Mouse (Mus musculus) cerebellum, adult 11 months (tissue): ENCODE data around the gene Iqcb1.
"Not testable (repeated sequence)": the region's sequence is repeated elsewhere in the genome, so short reads cannot be mapped to it uniquely, and the experiment has no call there.

Experiments
- DNase-seq: peaks from one replicate; pipeline ENCODE4 v3.0.0; 2022

The Iqcb1 gene

DNA sequence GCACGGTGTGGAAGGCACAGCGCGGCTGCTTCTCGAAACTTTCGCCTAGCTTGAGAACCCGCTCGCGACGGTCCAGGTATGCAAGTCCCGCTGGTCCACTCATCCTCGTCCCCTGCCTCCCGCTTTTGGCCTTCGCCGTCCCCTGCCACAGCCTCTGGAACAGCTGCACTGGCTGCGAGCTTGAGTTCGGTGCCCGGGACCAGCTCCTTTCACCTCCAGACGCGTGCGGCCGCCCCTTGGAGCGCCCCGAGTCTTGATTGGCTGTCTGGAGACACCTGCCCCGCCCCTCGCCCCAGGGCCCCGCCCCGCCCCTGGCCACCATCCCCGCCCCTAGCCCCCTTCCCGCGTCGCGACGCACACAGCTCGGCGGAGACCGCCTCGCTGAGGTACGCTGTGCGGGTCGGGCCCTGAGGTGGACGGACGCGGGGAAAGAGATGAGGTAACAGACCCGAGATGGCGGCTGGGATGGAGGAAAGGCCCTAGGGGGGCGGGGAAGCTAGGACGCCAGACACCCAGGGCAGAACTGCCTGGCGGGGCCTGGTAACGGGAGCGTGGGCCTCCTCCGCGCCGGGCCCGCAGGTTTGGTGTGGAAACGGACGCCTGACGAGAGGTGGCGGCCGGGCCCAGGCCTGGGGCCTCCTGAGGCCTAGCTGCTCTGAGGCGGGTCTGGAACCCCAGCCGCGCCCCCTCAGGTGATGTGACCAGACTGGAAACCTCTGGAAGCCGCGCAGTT, at the start of gene Iqcb1:
Iqcb1 (plus strand) TSS at position 332 of the 733 bp plus-strand sequence.
- DNase-seq, result peak; percentile 78

DNA sequence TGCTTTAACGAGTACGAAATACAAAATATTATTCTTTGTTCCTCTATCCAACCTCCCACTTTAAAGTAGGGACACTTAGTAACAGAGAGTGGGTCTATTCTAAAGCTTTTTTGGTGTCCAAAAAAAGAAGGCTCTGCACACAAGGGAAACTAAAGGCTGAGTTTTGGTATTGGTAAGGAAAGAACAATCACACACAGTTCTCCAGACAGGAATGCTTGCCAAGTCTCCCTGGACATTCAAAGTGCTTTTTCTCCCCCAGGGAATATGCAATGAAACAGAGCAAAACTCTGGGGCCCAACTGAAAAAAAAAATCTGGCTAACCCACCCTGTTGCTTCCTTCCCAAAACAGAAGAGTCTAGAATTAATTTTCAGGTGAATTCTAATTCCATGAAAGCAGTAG, 44.0 kb upstream of the Iqcb1 start:
- no peak for DNase-seq

DNA sequence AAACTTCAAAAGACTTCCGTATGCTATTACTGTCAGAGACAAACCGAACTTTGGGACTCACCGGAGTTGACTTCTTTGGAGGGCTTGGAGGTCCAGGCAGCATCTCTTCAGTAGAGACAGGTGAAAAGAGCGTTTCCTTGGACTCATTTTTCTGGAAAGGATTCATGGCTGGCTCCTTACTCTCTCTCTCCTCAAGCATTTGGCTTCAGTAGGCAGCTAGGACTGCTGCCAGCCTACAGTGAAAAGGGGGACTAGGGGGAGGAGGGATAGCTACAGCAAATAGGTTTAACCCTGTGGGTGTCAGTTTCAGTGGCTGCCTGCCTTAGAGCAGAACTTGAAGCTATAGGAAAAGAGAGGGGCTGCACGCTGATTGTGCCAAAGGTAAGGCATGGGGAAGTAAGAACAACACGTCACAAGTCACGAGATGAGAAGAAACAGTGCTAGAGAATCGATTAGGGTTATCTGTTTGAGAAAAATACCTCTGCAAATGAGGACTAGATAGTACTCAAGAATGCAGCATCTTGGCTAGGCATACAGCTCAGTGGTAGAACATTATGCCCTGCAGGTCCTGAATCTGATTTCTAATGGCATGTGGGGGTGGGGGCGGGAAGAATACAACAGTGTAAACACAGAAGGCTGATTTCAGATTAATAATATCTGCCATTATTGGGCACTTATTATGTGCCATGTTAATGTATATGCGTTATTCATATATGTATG, 43.4 kb upstream of the Iqcb1 start, which contains the start of gene Slc15a2:
Slc15a2 (minus strand) TSS at position 369 of the 720 bp plus-strand sequence.
- DNase-seq, result no peak

DNA sequence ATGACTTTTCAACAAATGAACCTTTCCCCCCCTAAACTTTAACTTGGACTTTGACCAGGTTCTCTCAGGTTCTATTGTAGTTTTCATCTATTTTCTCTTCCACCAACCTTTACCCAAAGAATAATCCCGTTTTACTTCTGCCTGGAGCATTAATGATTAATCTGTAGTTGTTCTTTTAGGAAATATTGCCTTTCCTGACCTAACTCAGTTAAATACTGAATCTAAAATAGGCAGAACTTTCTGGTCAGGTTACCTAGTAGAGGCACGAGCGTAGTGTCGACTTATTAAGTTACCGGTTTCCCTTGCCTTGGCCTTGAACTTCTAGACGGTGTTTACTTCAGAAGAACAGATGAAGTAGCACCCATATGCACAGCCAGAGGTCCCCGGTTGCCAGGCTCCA, 41.7 kb upstream of the Iqcb1 start:
- no peak for DNase-seq

DNA sequence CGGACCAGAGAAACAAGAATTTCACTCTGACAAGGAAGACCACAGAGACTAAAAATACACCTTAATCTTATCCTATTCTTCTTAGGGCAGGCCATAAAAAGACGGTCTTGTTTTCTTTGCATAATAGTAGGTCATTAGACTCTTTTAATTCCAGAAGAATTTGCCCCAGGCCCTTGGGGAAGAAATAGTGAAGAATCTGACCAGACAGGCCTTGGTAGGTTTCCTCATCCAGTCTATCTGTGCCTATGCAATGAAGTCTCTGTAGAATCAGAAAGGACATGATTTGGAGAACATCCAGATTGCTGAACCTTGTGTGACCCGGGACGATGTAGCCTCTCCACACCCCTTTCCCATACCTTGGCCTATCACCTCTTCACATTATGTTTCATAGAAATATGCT, 38.0 kb upstream of the Iqcb1 start:
- DNase-seq, result no peak

DNA sequence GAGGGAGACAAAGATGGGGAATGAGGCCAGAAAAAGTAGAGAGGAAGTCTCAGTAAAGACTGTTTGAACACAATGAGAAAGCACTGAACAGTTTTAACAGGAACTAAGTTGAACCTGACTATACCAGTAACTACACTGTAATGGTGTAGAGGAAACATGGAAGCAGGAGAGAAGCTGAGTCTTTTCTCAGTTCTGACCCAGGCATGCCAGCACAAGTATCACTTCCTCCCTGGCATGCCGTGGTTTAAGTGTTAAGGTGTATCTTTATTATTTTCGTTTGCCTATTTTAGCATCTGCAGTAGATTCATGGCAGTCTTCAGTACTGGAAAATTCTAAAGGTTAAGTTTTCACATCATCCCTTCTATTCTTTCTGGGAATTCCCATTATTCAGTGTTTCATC, 33.2 kb upstream of the Iqcb1 start:
- DNase-seq, result no peak

DNA sequence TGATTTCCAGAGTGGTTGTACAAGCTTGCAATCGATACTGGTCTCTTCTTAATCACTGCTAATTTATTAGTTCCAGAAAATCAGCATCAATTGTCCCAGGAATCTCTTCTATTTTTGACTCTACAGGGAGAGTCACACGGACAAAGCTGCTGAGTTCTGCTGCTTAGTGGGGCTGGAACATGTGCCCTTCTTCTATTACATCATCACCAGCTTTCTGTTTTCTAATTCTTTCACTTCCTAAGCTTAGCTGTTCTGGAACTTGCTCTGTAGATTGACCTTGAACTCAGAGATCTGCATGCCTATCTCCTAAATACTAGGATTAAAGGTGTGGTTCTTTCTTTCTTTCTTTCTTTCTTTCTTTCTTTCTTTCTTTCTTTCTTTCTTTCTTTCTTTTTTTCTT, 29.9 kb upstream of the Iqcb1 start:
- no peak for DNase-seq

DNA sequence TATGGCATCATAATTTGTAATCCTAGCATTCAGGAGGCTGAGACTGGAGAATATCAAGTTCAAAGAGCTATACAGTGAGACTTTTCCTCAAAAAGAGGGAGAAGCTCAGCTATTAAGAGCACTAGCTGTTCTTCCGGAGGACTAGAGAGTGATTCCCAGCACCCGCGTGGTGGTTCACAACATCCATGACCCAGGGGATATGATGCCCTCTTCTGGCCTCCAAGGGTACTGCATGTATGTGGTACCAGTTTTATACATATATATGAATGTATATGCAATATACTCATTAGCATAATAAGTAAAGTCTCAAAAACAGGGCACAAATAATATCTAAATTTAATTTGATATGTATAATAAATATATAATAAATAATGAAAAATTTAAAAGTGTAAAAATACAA, 25.8 kb upstream of the Iqcb1 start:
- DNase-seq, result no peak

DNA sequence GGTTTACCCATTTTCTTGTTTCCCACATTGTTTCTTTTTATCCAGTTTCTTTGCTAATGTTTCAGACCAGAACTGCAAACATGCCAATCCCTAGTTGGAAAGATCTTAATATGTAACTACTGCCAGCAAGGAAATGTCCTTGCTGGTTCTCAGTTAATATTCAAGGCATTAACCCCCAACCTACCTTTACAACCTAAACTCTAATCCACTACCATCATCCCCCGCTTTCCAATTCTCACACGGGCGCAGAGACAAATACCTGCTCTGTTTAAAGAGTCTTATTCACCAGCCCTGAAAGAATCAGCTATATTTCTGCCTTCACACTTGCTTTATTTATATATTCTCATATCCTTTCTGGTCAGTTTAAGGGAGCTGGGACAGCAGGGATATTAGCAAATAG, 19.6 kb upstream of the Iqcb1 start:
- no peak for DNase-seq

DNA sequence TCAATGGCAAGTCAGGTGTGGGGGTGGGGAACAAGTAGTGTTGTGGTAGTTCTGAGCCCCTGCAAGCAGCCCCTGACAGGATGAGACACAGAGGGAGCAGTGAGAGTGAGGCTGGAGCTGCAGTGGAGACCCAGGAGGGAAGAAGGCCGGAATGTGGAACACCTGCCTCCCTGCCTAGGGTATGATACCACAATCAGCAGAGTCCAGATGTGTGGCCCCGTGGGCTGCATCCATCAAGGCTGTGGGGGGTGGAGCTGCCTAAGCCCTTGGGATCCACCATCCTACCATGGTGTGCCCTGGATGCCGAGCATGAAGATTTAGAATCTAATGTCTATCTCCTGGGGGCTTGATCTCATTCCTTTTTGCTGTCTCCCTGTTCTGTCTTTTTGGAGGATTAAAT, 14.5 kb upstream of the Iqcb1 start:
- DNase-seq, result no peak

DNA sequence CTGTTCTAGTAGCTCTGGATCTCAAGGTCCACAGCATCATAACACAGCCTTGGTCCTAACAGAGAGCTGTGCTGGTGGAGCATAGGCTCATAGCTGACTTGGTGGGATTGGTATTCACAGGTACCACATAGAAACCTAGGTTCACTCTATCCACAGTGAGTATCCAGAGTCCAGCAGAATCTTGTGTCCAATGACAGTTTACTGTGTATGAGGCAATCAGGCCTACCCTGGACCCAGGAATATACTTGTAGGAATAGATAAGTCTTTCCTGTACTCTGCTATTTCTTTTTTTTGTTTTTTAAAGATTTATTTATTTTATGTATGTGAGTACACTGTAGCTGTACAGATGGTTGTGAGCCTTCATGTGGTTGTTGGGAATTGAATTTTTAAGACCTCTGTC, 11.3 kb upstream of the Iqcb1 start:
- DNase-seq, result no peak

DNA sequence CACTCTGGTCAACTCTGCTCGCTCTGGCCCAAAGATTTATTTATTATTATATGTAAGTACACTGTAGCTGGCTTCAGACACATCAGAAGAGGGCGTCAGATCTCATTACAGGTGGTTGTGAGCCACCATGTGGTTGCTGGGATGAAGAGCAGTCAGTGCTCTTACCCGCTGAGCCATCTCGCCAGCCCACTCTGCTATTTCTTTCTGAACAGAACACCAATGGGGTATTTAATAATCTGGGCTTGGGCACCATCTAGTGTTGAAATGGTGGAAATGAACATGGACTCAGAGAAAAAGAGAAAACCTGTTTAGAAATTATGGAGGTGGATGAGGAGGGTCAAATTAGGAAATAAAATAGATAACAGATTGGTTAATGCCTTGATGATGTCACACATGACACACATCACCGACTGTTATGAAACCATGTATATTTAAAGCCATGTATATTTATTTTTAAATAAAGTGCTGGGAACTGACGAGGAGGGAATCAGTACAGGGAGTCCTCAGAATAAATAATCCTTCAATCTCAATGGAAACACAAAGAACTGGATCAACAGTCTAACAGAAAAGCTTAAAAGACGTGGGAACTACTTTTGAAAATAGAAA, 10.8 kb upstream of the Iqcb1 start:
- DNase-seq, result peak; percentile 50

DNA sequence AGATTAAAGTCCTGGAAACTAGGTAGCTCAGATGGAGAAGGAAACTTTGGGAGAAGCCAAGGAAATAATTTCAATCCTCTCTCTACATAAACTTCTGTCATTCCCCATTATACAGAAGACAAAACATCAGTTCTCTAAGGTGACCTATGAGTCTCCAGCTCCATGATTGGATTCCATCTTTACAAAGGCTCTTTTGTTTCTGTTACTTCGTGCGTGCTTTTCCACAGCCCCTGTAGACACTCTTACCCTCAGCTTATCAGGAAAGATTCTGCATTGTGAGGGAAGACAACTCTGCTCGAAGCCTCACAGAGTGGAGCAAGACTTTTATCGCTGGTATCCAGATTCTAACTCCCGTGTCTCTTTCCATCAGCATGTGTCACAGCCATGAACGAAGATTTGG, 8.2 kb upstream of the Iqcb1 start:
- DNase-seq, result no peak

DNA sequence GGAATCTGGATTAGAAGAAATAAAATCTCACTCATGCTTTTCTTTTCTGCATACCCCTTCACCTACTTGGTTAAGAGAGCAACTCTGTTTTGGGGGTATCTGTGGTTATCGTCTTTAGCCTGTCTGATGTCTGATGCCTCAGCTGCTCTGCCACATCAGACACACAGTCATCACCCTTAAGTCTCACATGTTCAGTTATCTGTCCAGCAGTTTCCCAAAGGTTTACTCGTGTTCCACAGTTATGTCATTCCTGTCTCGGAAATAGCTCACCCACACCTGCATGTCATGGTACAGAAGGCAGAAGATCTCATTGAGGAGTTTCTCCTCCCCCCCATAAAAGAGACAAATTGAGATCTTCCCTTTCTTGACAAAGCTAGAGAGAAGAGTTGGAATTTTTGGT, 7.4 kb upstream of the Iqcb1 start:
- no peak for DNase-seq

DNA sequence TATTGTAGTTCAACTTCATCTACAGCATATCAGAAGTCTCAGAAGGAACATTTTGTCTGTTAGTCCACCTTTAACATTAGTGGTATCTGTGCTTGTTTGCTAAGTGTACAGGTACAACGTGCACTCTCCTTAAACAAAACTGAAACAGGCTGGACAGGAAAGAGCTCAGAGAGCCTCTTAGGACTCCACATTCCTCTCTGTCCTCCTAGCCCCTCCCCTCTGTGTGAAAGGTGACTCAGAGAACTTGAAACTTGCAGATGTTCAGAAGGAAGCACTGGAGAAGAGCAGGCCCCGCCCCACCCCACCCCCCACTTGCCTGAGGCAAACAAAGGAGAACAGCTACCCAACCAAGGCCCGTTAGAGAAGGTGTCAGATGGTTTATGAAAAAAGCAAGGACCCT, 6.7 kb upstream of the Iqcb1 start:
- no peak for DNase-seq

DNA sequence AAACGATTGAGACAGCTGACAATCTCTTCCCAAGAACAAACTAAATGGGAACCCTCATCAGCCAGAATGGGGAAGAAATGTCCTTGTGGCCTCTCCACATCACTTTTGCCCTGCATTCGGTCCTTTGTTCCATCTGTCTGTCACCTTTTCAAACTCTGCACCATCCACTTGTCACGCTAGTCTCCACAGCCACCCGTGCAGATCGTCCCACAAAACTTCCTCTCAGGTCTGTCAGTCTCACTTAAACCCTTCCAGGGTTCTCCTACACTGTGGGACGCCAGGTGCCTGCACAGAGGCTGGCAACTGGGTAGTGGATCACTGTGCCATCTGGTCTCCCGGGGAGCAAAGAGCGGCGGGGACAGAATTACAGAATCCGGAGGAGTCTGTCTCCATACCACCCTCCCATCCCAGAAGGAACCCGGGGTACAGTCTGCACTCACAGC, 553 bp upstream of the Iqcb1 start:
- no peak for DNase-seq

DNA sequence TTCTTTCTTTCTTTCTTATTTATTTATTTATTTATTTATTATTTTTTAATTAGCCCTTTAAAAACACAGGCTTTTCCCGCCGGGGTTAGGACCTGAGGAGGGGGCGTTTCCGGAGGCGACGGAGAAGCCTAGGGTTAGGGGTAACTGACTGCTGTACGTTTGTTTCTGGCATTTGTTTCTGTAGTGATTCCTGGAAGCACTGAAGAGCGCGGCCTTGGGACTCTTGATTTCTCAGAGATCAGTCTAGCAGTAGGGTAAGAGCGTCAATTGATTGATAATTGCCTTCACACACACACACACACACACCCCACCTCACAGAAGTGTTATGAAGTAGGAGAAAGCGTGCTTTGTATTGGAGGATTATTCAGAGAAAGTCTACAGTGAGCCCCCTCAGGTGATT, 635 bp downstream of the Iqcb1 start:
- no peak for DNase-seq

DNA sequence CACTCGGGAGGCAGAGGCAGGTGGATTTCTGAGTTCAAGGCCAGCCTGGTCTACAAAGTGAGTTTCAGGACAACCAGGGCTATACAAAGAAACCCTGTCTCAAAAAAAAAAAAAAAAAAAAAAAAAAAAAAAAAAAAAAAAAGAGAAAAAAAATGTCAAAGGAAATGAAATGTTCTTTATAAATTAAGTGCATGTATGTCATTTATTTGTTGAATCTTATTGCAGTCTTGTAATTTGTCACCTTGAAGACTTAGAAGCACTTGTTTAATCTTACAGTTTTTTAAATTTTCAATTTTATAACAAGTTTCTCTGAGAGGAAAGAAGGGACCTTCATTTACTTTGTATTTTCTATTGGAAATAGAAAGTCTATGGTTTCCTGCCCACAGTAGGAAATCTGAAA, 18.7 kb downstream of the Iqcb1 start:
- DNase-seq, result not testable (repeated sequence)

DNA sequence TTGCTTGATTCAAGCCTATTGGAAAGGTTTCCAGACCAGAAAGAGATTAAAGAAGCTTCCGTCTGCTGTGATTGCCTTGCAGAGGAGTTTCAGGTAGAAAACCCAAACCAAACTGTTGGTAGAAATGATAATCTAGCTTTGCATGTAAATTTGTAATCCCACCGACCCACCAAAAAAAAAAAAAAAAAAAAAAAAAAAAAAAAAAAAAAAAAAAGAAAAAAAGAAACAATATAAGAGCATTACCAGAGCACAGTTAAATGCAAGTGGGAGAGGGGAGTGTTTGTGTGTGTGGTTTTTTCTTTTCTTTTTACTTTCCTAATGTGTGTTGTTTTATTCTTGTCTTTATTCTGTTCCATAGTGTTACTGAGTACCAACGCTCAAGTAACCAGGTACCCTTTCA, 23.0 kb downstream of the Iqcb1 start:
- no peak for DNase-seq

DNA sequence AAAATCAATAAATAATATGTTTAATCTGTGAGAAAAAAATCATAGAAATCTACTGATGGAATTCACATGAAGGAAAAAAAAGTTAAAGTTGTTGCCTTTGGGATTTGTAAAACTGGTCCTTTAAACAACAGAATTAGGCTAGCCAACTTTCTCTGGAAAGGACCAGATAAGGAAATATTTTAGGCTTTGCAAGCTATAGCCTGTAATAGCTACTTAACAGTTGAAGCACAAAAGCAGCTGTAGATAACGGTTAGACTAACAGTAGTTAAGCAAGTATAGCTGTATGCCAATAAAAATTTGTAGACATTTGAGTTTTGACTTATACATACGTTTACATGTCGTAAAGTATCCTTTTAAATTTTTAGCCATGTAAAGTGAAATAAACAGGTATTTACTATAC, 35.4 kb downstream of the Iqcb1 start:
- DNase-seq, result no peak

DNA sequence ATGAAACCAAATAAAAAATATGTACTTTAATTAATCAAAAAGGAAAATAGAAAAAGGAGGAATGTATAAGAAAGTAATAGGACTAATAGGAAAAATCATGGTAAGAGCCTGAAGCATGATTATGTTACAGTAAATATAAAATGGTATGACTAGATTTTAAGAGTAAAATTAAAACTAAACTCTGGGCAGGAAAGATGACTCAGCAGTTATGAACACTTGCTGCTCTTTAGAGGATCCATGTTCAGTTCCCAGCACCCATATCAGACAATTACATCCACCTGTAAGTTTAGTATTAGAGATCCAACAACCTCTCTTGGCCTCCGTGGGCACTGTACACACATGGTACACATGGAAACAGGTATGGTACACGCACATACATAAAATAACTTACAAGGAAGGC, 41.3 kb downstream of the Iqcb1 start:
- DNase-seq, result no peak

DNA sequence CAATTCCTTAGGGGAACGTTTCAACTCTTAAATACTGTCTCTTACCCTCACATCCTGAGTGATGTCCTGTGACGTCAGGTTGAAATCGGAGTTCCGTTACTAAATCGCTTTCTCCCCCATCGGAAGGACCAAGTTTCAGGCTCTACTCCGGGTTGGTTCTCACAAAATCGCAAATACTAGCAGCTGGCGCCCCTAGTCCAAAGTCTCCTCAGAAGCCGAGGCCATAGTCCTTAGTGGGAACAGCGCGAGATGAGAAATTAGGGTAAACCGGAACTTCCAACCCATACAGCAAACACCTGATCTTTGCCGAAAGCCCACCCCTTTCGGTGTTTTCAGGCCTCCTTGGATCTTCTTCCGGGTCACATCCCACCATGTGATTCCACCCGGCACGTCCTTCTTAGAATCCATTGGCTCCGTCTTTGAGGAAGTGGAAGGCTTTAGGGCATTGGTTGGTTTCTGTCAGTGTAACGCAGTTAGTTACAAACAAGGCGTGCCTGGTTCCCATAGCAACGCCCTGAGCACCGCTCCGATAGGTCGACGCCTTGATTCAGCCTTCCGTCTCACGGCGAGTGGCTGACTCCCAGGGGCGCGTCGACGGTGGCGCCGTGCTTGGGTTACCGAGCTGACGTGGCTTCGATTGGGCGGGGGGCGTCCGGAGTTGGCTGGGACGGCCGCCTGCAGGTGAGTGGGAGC, 46.5 kb downstream of the Iqcb1 start, which contains the start of the genes Eaf2 and Golgb1:
Eaf2 (minus strand) TSS at position 421 of the 693 bp plus-strand sequence.
Golgb1 (plus strand) TSS at position 558 of the 693 bp plus-strand sequence.
- peak; percentile 94 for DNase-seq

DNA sequence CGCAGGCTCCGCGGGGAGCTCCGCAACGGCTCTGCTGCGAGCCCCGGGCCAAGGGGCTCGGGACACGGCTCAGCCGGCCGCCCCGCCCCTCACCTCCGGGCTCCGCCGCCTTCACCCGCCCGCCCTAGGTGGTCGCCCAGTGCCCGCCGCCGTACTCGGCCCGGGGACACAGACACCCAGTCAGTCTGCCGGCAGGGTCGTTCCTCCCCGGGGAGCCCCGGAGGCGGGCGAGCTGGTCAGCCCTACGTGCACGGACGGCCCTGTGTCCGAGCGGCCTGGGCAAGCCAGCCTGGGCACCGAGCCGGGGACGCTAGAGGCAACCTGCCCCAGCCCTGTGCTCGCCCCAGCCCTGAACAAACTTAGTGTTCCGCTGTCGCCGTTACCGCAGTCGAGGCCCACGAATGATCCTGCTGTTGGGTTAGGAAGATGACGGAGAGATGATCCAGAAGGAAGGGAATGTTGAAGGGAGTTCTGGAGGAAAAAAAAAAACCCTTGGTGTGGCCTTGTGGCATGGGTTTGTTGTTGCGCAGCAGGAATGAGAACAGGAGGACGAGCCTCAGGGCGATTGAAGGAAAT, 47.2 kb downstream of the Iqcb1 start:
- DNase-seq, result no peak
